Mouse (Mus musculus): ENCODE results near the gene Mettl21e.
A peak's percentile ranks its signal among the peaks of the same experiment; 100 is the strongest.
"Not testable (repeated sequence)": the region's sequence is repeated elsewhere in the genome, so short reads cannot be mapped to it uniquely, and the experiment has no call there.

Mettl21e gene

DNA sequence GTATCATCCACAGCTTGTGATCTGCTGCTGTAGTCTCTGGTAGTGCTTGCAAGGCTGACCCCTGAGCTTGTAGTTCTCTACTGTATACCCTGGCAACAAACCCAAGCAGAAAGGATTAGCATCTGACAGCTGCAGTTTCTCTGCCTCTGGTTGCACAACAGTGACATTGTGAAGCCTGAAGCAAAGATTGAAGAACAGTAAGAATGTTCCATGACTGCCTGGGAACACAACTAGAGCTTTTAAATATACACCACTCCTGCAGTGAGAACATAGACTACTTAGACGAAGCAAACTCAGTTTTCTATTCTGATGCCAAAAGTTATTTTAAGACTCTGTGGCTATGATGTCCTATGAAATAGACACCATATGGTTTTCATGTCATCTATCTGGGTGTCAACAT is at the start of gene Mettl21e:
Gene Mettl21e (minus strand): TSS at position 86 of the 400 bp plus-strand sequence.
- no peak for DNase-seq (ENCODE audit: low read depth, low spot score)

DNA sequence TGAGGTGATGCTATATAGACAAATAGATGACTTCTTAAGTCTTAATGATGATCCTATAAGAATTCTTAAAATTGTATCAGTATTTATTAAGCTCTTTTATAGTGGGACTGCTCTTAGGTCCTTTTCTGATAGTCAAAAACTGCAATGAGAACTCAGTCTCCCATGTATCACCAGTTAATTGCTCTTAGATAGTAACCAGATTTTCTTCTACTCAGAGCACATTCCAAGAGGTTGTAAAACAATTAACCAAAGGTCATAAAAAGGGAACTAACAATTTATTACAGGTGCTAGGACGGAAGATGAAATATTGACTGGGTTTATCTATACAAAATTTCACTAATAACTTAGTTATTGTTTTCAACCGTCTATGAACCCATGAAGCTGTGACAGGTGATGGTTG is 21.7 kb upstream of the Mettl21e start:
- DNase-seq (ENCODE audit: low read depth, low spot score), result not testable (repeated sequence)

DNA sequence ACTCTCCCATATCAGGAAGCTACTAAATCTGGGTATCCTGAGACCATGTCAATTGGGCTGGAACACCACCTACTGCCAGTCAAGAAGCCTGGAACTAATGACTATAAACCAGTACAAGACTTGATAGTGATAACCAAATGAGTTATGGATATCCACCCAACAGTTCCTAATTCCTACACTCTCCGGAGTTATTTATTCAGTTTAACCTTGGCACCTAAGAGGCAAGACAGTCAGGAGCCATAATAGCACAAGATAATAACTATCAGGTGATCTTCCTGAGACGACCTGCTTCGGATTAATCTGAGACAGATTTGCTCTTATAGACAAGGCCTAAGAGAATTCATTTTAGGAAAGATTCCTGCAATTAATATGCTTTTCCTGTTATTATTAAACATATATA is 21.2 kb upstream of the Mettl21e start:
- DNase-seq (ENCODE audit: low read depth, low spot score), result no peak

DNA sequence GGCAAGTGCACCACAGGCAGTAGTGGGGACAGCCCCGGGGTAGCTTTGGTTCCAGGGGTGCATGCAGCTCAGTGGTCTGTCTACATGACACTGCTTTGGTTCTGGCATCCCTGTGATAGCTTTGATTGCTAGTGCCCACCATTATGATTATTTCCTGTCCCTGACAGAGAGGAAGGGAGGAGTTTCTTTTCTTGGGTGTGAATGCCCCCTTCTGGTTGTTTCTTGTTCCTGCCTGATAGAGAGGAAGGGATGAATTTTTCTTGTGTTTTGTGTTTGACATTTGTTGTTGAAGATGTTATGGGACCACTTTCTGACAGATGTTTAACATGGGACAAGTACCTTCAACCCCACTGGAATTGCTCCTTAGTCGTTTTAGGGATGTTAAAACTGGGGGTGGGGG is 18.5 kb upstream of the Mettl21e start:
- DNase-seq (ENCODE audit: low read depth, low spot score), result no peak

DNA sequence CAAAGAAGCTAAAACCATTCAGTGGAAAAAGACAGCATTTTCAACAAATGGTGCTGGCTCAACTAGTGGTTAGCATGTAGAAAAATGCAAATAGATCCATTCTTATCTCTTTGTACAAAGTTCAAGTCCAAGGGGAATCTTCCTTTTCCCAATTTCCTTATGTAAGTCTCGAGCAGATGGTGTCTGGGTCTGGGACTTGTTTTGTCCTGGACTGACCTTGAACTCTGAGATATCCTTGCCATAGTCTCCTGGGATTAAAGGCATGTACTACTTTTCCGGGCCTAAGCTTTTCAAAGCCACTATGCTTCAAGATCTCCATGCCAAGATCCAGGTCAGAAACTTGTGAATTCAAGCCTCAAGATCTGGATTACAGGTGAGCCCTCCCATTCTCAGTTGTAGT is 16.6 kb upstream of the Mettl21e start:
- no peak for DNase-seq (ENCODE audit: low read depth, low spot score)

GRCm38 (mm10) chr1:44234531-44234930 is 15.8 kb upstream of the Mettl21e start:
- DNase-seq (ENCODE audit: low read depth, low spot score), result not testable (repeated sequence)

- DNase-seq (ENCODE audit: low read depth, low spot score), result peak; percentile 85
Observed at GRCm38 (mm10) chr1:44229044-44229443, 10.3 kb upstream of the Mettl21e start.

- DNase-seq (ENCODE audit: low read depth, low spot score), result no peak
Observed at GRCm38 (mm10) chr1:44217118-44217517, 1.6 kb downstream of the Mettl21e start.

DNA sequence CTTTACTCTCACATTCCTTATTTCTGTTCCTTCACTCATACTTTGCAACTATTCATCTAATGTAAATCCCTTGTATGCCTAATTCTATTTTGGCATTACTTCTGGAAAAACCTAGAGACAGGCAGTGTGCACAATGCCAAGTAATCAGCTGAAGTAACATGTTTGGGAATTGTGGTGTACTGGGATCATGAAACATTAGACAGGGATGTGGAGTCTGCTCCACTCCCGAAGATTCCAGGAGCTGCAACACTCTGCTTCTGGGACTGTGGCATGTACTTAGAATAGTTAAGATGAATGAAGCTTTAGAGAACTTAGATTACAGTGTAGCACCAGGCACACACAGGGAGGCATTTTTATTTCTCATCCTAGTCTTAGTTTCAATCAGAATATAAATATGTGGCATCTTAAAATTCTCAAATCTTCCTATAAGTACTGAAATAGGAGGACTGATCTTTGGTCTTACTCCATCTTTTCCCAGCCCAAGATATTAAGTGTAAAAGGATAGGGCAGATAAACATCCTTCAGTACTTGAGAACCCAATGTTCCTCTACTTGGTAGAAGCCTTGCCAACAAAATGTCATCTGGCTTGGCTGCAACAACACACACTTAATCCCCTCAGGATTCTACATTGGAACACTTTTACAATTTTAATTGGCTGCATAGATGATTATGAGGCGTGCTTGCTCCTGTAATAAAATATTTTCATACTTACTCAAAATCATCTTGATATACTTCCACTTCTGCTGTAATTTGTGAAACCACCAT is 2.2 kb downstream of the Mettl21e start:
- no peak for DNase-seq (ENCODE audit: low read depth, low spot score)

DNA sequence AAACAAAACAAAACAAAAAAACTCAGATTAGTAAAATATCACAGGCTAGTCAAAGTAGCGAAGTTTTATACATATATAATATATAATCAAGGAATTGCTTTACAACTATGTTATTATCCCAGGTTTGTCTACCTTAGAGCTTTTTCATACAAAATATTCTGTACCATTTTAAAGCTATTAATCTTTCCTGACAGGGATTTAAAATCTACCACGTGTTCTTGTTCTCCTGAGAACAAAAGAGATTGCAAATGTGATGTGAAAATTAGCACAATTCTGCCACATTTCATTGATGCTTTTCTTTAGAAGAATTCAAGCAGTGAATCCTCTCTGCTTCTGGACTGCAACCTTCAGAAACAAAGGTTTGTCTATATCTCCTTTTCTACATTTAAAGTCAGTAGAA is 4.3 kb downstream of the Mettl21e start:
- no peak for DNase-seq (ENCODE audit: low read depth, low spot score)

GRCm38 (mm10) chr1:44202876-44203275 is 15.9 kb downstream of the Mettl21e start:
- DNase-seq (ENCODE audit: low read depth, low spot score), result no peak

DNA sequence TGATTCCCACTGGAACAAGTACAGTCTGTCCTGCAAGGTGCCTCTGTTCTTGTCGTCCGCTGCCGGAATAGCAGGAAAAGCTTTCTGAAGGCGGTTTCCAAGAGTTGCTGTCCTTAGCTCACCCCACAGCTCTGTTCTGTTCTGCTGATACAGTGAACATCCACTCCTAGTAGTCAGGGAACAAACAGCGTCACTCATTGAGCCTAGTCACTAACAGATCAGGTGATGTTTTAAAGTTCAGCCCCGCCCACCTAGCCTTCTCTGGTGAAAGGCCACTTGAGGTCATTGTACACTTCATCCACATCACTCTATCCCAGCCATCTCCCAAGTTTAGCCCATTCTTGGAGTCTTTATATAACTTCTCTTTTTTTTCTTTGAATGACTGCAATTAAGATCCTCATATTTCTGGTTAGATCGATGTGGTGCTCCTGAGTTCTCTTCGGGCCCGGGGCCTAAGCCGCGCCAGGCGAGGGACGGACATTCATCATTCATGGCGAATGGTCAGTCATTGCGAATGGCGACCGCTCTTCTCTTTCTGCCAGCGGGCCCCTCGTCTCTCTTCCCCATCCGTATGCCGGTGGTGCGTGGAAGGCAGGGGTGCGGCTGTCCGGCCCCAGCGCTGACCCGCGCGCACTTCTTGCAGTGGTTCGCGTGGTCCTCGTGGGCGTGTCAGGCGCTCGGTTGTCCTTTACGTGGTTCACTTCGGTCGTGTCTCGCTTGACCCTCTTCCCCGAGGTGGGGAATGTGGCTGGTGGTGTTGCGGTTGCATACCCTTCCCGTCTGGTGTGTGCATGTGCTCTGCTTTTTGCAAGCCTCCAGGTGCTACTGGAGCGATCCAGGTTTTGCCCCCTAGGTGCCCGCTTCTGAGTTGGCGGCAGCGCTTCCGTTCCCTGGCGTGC is 20.2 kb downstream of the Mettl21e start:
- DNase-seq (ENCODE audit: low read depth, low spot score), result no peak

DNA sequence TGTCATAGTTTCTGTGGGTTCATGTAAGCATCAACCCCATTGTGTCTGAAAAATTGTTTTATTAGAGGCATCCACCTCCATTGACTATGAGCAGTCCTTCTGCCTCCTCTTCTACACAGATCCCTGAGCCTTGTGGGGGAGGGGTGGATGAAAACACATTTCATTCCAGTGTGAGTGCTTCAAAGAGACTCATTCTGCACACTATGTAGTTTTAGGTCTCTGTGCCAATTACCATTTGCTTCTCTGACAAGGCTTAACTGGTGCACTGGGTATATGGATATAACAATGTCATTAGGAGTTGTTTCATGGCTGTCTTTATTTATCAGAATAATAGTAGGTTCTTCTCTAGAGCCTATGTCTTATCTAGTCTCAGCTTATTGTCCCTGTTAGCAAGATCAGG is 32.4 kb downstream of the Mettl21e start:
- peak; percentile 82 for DNase-seq (ENCODE audit: low read depth, low spot score)

DNA sequence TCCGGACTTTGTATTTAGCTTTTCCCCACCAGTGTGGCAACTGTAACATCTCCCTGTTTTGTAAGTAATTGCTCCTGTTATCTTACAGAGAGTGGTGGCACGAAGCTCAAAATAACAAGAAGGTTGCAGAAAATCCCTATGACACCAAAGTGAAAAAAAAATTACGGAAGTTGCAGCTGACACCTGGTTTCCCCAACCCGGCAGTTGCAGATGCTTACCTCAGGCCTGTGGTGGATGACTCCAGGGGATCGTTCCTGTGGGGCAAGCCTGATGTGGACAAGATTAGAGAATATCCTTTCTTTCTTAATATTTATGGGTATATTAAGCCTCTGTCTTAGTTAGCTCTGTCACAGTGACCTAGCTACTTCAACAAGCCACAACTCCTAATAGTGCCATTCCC is 40.7 kb downstream of the Mettl21e start:
- no peak for DNase-seq (ENCODE audit: low read depth, low spot score)

GRCm38 (mm10) chr1:44173903-44174302 is 44.9 kb downstream of the Mettl21e start:
- DNase-seq (ENCODE audit: low read depth, low spot score), result peak; percentile 5

DNA sequence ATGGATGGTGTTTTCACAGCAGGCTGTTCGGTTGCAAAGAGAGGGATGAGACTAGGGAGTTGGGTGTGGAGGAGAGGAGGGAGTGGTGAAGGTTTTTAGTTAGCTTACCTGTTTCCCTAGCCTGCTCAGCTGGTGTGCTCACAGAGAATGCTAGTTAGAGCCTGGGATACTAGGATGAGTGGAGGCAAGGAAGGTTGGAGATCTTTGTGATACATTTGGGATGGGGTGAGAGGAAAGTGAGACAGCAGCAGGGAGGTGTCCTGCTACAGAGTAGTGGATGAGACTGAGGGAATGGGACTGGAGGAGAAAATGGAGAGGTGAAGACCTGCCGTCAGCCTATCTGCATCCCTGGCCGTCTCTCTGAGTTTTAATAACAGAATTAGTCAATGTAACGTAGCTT is 46.1 kb downstream of the Mettl21e start:
- no peak for DNase-seq (ENCODE audit: low read depth, low spot score)

DNA sequence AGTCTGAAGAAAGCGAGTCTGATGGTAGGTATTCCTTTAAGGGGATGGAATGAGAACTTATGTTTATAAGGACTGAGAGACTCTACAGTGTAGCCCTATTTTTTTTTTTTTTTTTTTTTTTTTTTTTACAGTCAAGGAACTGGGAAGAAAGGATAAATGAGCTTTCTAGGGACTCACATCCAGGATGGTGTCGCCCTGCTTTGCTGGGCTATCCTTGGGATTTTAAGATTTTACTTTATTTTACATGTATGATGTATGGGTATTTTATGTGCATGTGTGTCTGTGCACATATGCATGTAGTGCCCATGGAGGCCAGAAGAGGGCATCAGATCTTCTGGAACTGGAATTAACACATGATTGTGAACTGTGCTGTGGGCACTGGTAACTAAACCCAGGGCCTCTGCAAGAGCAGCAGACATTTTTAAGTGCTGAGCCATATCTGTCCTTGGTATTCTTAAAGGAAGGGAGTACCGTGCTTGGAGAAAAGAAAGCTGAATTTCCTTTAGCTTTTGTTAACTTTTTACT is 50.8 kb downstream of the Mettl21e start:
- peak; percentile 25 for DNase-seq (ENCODE audit: low read depth, low spot score)

GRCm38 (mm10) chr1:44162389-44162788 is 56.4 kb downstream of the Mettl21e start:
- DNase-seq (ENCODE audit: low read depth, low spot score), result no peak

GRCm38 (mm10) chr1:44161818-44162217 is 56.9 kb downstream of the Mettl21e start:
- no peak for DNase-seq (ENCODE audit: low read depth, low spot score)

- DNase-seq (ENCODE audit: low read depth, low spot score), result no peak
Observed at GRCm38 (mm10) chr1:44158317-44158716, 60.4 kb downstream of the Mettl21e start.

DNA sequence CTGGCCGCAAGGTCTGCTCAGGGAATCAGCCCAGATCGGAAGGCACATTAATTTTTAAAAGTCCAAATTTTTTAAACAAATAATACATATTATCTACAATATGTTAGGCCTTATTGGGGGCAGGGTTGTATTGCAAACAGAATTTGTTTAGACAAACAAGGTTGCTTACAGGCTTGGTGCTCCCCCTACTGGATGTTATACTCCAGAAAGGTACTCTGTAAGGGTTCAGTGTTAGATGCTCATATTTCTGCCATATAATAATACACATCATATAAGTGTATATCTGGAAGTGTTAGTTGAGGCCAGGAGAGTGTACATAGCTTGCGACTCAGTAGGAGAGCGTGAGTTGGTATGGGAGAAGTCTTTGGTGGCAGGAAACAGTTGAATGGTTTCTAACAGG is 63.5 kb downstream of the Mettl21e start:
- DNase-seq (ENCODE audit: low read depth, low spot score), result peak; percentile 54
